Mouse (Mus musculus) C2C12 (cell line): Measurements from ENCODE around the gene Lrrc39. TPM values are rescaled to one million over a fixed set of nuclear protein-coding genes. Genes with fewer than 3 reads are reported as not detected.

Experiments used
- H3K27me3 ChIP-seq: one replicate; pipeline ENCODE4 v1.6.1; 2011; ENCODE audit not compliant: control insufficient read depth, insufficient read depth, insufficient read length
- H3K36me3 ChIP-seq: one replicate; pipeline ENCODE4 v1.6.1; 2011; ENCODE audit not compliant: control insufficient read depth, insufficient read depth
- H3K4me3 ChIP-seq: one replicate; pipeline ENCODE4 v1.5.1; 2011; ENCODE audit warnings: mild to moderate bottlenecking, control low read depth; ENCODE audit not compliant: poor library complexity, insufficient read depth, severe bottlenecking
- H3K79me2 ChIP-seq: one replicate; pipeline ENCODE4 v1.6.1; 2011; ENCODE audit not compliant: control insufficient read depth, insufficient read depth
- H3K79me3 ChIP-seq: one replicate; pipeline ENCODE4 v1.6.1; 2011; ENCODE audit warnings: low read depth, control low read depth
- H3ac ChIP-seq: one replicate; pipeline ENCODE3; 2011; ENCODE audit warnings: low read depth; ENCODE audit not compliant: control insufficient read depth, insufficient read length
- CEBPB ChIP-seq: IDR thresholded peaks from one replicate; pipeline ENCODE4 v1.6.1; 2011; ENCODE audit warnings: low read depth, mild to moderate bottlenecking, control low read depth, moderate library complexity
- CTCF ChIP-seq: IDR thresholded peaks from one replicate; pipeline ENCODE4 v1.5.1; 2011; ENCODE audit not compliant: control insufficient read depth, insufficient read depth, insufficient read length
- FOSL1 ChIP-seq: IDR thresholded peaks from one replicate; pipeline ENCODE4 v1.8.0; 2011; ENCODE audit warnings: mild to moderate bottlenecking, low read length; ENCODE audit not compliant: poor library complexity, insufficient read depth, severe bottlenecking
- MAX ChIP-seq: IDR thresholded peaks from one replicate; pipeline ENCODE4 v1.6.1; 2011; ENCODE audit warnings: mild to moderate bottlenecking, control low read depth
- MYOD1 ChIP-seq: IDR thresholded peaks from one replicate; pipeline ENCODE4 v1.6.1; 2011; ENCODE audit warnings: low read depth; ENCODE audit not compliant: control insufficient read depth, insufficient read length
- MYOG ChIP-seq: IDR thresholded peaks from one replicate; pipeline ENCODE4 v1.6.1; 2011; ENCODE audit not compliant: control insufficient read depth, insufficient read length; ENCODE audit errors: extremely low read depth
- USF1 ChIP-seq: IDR thresholded peaks from one replicate; pipeline ENCODE4 v1.6.1; 2011; ENCODE audit warnings: low read depth, mild to moderate bottlenecking, control low read depth, moderate library complexity
- polyA plus RNA-seq: library from polyadenylated mRNA; unstranded; fragments of >200 nt; fragmentation: generic; extraction: Trizol; gene quantifications from one replicate; pipeline ENCODE4 v1.2.1, GENCODE M21; 2012; ENCODE audit warnings: missing spikeins

Lrrc39 gene
- polyA plus RNA-seq, 1 experiment: 0.15 TPM

GRCm38 (mm10) chr3:116615318-116616068 is 52.7 kb downstream of the Lrrc39 start:
- H3K4me3 ChIP-seq: no peak overlapping the region
- H3K27me3 ChIP-seq: no peaks in the 10 kb centered on the region
- no peaks in the 10 kb centered on the region for H3K79me3 ChIP-seq
- no peaks in the 10 kb centered on the region for H3K79me2 ChIP-seq
- peaks cover 45% of the 10 kb centered on the region for H3K36me3 ChIP-seq
- TF ChIP-seq FOSL1 (no peak), CEBPB (no peak), MYOG (no peak), USF1 (no peak), CTCF (no peak), MYOD1 (no peak), MAX (no peak)
- no peak overlapping the region for H3ac ChIP-seq

DNA sequence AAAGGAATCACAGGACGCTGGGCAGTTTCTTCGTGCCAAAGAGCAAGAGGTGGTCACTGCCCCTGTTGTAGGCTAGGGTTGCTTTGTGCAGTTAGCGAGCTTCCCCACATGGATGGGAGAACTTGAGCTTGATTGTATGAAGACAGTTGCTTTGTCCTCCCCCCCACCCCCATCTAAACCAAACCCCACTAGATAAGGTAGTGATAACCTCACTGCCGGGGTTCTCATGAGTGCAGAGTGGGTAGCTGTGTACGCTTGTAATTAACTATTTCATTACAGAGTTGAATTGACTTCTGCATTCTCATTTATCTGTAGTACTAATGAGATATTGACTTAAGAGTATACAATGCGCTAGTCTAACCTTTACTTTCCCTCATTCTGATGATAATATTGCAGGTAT is 56.1 kb downstream of the Lrrc39 start:
- TF ChIP-seq FOSL1: no peak
- TF ChIP-seq MAX: no peak
- no peak for TF ChIP-seq CTCF
- Histone ChIP-seq H3K36me3 (peaks cover 57% of the 10 kb centered on the region), H3K79me3 (no peaks in the 10 kb centered on the region), H3K27me3 (no peaks in the 10 kb centered on the region), H3K4me3 (no peak overlapping the region), H3ac (no peak overlapping the region), H3K79me2 (no peaks in the 10 kb centered on the region)

GRCm38 (mm10) chr3:116620636-116621370 is 58.0 kb downstream of the Lrrc39 start:
- H3K79me2 ChIP-seq: no peaks in the 10 kb centered on the region
- TF ChIP-seq MAX: no peak
- no peak for TF ChIP-seq MYOG
- TF ChIP-seq USF1: no peak
- no peak for TF ChIP-seq CTCF
- TF ChIP-seq FOSL1: no peak
- no peak for TF ChIP-seq CEBPB
- TF ChIP-seq MYOD1: no peak
- no peaks in the 10 kb centered on the region for H3K27me3 ChIP-seq
- peaks cover 45% of the 10 kb centered on the region for H3K36me3 ChIP-seq
- H3ac ChIP-seq: no peak overlapping the region
- no peak overlapping the region for H3K4me3 ChIP-seq
- no peaks in the 10 kb centered on the region for H3K79me3 ChIP-seq

DNA sequence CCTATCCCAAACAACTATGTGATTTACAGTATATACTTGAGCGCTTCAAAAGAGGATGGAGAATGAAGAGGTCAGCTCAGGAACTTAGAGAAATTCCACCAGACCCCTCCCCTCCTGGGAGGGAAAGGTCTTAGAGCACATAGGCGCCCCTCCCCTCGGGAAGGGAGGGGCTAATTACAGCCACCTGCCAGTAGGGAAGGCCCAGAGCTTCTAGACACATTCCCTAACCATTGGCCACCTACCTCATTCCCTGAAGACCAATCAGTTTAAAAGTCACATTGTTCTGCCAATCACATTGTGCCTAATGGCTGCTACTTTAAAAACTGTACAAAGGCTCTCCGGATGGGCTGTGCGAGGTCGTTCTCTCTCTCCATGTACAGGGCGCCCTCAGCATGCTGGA is 59.9 kb downstream of the Lrrc39 start:
- peaks cover 38% of the 10 kb centered on the region for H3K36me3 ChIP-seq
- TF ChIP-seq MAX (no peak), FOSL1 (no peak)
- H3K79me3 ChIP-seq: no peaks in the 10 kb centered on the region
- no peak overlapping the region for H3K4me3 ChIP-seq
- no peak overlapping the region for H3ac ChIP-seq
- H3K27me3 ChIP-seq: no peaks in the 10 kb centered on the region
- H3K79me2 ChIP-seq: no peaks in the 10 kb centered on the region

DNA sequence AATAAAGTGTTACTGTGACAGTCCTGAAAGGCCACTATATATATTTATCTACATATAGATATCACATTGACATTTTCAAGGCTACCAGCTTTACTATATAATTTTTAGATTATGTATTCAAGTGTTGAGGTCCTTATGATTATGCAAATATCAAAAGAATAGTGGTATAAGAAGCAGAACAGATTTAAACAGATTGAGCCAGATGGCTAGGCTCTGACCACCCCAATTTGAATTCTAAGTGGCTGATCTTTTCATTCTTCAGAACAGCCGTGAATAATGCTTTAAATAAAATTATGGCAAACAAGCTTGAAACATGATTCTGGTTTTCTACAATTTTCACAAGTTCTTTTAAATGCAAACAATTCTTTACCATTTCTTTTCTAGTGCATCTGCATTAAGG is 68.7 kb downstream of the Lrrc39 start:
- Histone ChIP-seq H3K79me2 (no peaks in the 10 kb centered on the region), H3K36me3 (peaks cover 61% of the 10 kb centered on the region), H3K79me3 (no peaks in the 10 kb centered on the region), H3K4me3 (no peak overlapping the region), H3K27me3 (no peaks in the 10 kb centered on the region), H3ac (no peak overlapping the region)
- TF ChIP-seq MYOD1 (no peak), FOSL1 (no peak), MAX (no peak), USF1 (no peak), CTCF (no peak), MYOG (no peak), CEBPB (no peak)

Other genes starting within 250 kb of the Lrrc39 start
- 1.1 TPM for gene Cdc14a, start 138.9 kb upstream of the Lrrc39 start, polyA plus RNA-seq
- gene Rtca, start 54.8 kb upstream of the Lrrc39 start, polyA plus RNA-seq: 52.7 TPM
- 1.8 TPM for gene Dbt, start 49.9 kb upstream of the Lrrc39 start, polyA plus RNA-seq
- gene Sass6, start 32.0 kb downstream of the Lrrc39 start, polyA plus RNA-seq: 4.1 TPM
- gene Trmt13, start 51.6 kb downstream of the Lrrc39 start, polyA plus RNA-seq: 3.5 TPM
- gene Mfsd14a, start 99.7 kb downstream of the Lrrc39 start, polyA plus RNA-seq: 13.3 TPM
- gene Gm43191, start 118.3 kb downstream of the Lrrc39 start, polyA plus RNA-seq: not detected
- gene Slc35a3, start 149.9 kb downstream of the Lrrc39 start, polyA plus RNA-seq: 4.2 TPM
- gene Agl, start 245.2 kb downstream of the Lrrc39 start, polyA plus RNA-seq: 8.7 TPM